Mouse (Mus musculus): ENCODE results near the gene Dbx2.

Gene Dbx2

GRCm38 (mm10) chr15:95612600-95612999, 43.2 kb downstream of the Dbx2 start:
- DNase-seq = no peak

DNA sequence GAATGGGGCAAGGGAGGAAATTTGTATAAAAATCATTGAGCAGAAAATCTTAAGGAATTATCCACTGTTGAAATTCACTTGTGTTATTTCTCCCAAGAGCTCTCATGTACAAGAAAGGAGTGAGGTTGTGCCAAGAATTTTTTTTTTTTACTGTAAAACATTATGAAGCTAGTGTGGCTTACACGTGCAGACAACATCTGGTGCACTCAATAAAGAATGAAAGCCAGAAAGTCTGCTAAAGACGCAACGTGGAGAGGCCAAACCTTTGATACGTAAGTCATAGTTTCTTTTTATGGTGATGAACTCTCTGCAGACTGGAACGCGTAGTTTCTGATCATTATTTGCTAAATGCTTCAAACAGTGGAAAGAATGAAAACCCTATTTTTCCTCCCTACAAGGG, 54.6 kb downstream of the Dbx2 start:
- DNase-seq = no peak

- DNase-seq = no peak
Observed at GRCm38 (mm10) chr15:95598630-95599029, 57.1 kb downstream of the Dbx2 start.

DNA sequence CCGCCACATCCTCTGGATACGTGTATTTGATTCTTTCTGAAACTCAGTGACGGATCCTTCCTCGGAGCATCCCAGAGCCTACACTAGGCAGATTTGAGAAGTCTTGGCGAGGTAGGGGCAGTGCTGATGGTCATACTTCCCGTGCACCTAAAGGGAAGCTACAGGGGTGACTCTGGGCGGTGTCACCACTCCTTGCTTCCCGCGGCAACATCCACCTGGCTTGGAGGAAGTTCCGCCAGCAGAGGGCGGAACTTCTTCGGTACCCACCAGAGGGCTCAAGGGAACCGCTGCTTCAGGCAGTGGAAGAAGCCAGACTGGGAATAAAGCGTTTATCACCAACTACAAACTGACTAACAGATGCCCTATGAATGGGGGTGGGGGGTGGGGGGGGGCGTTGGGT, 68.9 kb downstream of the Dbx2 start:
- no peak for DNase-seq

DNA sequence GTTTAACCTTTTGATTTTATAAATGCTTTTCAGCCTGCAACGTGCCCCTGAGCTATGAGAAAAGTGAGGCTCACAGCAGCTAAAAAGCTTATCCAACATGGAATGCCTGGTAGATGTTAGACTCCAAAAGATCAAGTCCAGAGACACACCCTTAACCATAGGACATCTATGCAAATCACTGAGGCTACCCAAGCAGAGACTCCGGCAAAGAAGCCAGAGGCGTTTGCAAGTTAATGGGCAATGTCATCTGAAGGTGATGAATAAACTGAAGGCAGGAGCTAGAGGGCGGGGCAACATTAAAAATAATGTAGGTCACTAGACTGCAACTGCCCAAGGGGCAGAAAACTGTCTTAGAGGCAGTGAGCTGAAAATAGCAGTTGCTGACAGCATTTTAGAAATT, 70.9 kb downstream of the Dbx2 start:
- DNase-seq = no peak

DNA sequence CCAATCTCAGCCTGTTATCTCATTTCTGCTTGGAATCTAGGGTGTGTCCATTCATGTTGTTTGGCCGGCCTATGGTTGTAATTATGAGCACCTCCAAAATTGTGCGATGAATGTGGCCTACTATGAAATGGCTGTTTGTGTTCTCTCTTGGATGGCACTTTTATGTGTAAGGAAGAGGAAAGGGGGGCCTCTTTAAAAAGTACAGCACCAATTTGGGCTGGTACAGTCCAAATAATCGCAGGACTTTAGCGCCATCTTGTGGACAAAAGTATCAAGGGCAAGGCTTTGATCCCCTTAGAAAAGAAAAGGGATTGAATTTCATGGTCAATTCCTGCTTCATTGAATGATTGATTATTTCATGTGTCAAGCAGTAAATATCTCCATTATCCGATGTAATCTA, 81.1 kb downstream of the Dbx2 start:
- DNase-seq = peak; percentile 37

Measured in layer of hippocampus, adult 9-11 months (tissue).